10 mouse cellular contexts compared by ENCODE assay signal in the genomic region with DNA sequence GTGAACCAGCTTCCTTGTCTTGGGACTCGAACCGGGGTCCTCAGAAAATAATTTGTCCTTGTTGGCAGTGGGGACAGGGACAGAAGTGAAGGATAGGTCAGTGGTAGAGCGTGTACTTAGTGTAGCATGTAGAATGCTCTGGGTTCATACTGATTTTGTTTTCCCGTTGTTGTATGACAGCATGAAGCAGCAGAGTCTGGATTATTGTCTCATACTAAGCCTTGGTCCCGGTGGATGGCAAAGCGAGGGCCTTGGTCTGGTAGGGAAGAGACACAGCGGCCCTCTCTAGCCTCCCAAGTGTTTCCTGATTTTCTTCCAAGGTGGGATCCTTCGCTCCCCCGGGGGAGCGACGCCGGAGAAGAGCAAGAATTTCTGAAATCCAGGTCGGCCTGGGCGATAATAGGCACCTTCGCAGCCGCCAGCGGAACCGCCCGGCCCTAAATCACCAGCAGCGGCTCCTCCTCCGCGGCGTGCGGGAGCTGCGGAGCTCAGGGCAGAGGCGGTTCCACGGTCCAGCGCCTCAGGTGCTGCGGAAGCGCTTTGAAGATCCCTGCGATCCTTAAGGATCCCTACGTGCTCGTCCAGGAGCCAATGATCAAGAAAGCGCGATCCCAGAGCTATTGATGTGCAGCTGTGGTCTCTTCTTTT. TPM values are rescaled to one million over a fixed set of nuclear protein-coding genes. Genes with fewer than 3 reads are reported as not detected.
DNase-seq lines count a peak whose midpoint lies in the region; ATAC-seq and TF ChIP-seq lines count a peak whose summit lies in the region.
"Had no signal": no experiment of that assay in that cellular context is flagged by ENCODE, and none has a peak within 500 bp of the region (broad histone marks: within the 10 kb centered on the region; RNA-seq: fewer than 3 reads in every experiment).

No protein-coding gene starts in this region.

- no peaks in the 10 kb centered on the region for H3K36me3 ChIP-seq in kidney, adult 2 months (ENCODE audit: control insufficient read depth, insufficient read depth, low read length)
- no peaks in the 10 kb centered on the region for H3K36me3 ChIP-seq in hindbrain, embryonic 11.5 days (ENCODE audit: control insufficient read depth, insufficient read depth, low read length)
- no peaks in the 10 kb centered on the region for H3K36me3 ChIP-seq in midbrain, embryonic 10.5 days

- no peak overlapping the region for H3K4me3 ChIP-seq in kidney, adult 2 months (ENCODE audit: insufficient read depth, low read depth, low read length)
- peak overlapping the region; percentile 28 for H3K4me3 ChIP-seq in hindbrain, embryonic 11.5 days (ENCODE audit: low read depth, low read length)
- H3K4me3 ChIP-seq in midbrain, embryonic 10.5 days: peak overlapping the region; percentile 52
- H3K4me3 ChIP-seq: myocyte had no signal

- no peaks in the 10 kb centered on the region for H3K4me1 ChIP-seq in kidney, adult 2 months (ENCODE audit: control insufficient read depth, insufficient read depth, low read length)
- no peaks in the 10 kb centered on the region for H3K4me1 ChIP-seq in hindbrain, embryonic 11.5 days (replicated peaks; ENCODE audit: control insufficient read depth, insufficient read depth, low read length)
- peaks cover 15% of the 10 kb centered on the region for H3K4me1 ChIP-seq in midbrain, embryonic 10.5 days

- H3K4me2 ChIP-seq in hindbrain, embryonic 11.5 days (replicated peaks; ENCODE audit: low read depth, low read length): peak overlapping the region; percentile 63

- TF ChIP-seq POLR2A in kidney, adult 2 months (IDR thresholded peaks at IDR 0.05; ENCODE audit: low read depth, low read length): no peak

- no peaks in the 10 kb centered on the region for H3K9me3 ChIP-seq in hindbrain, embryonic 11.5 days (ENCODE audit: control insufficient read depth, low read length)
- no peaks in the 10 kb centered on the region for H3K9me3 ChIP-seq in midbrain, embryonic 10.5 days (replicated peaks)

- peak; percentile 17 for DNase-seq in kidney, adult 2 months
- DNase-seq in kidney, postnatal 14 days: no peak
- DNase-seq in cerebellum, postnatal 25 days: peak; percentile 64 to 73
- peak; percentile 52 for DNase-seq in hindbrain, embryonic 11.5 days (ENCODE audit: low spot score)
- peak; percentile 31 for DNase-seq in midbrain, embryonic 10.5 days (ENCODE audit: low spot score)
- DNase-seq in spleen, adult 18-20 months: no peak

- no peak overlapping the region for H3K27ac ChIP-seq in kidney, adult 2 months (ENCODE audit: insufficient read depth, low read depth, low read length)
- H3K27ac ChIP-seq in hindbrain, embryonic 11.5 days (ENCODE audit: low read depth, low read length): no peak overlapping the region
- peak overlapping the region; percentile 52 for H3K27ac ChIP-seq in midbrain, embryonic 10.5 days (replicated peaks)

- no peak for TF ChIP-seq CTCF in kidney, adult 2 months (conservative IDR thresholded peaks at IDR 0.05; ENCODE audit: insufficient read depth, insufficient read length, low read depth, low read length)

- no peak for ATAC-seq in hindbrain, embryonic 11.5 days (ENCODE audit: low FRiP score)
- no peak for ATAC-seq in granulocyte monocyte progenitor cell, adult 5-6 weeks (replicated peaks; ENCODE audit: poor library complexity, severe bottlenecking)
- no peak for ATAC-seq in megakaryocyte-erythroid progenitor cell, adult 5-6 weeks (replicated peaks; ENCODE audit: low FRiP score, low TSS enrichment, poor library complexity, severe bottlenecking)

- 12% methylated on average over 35 of the region's 35 CpGs for WGBS in kidney, adult 2 months
- 9% methylated on average over 35 of the region's 35 CpGs for WGBS in hindbrain, embryonic 11.5 days
- WGBS in midbrain, embryonic 10.5 days: 8% methylated on average over 35 of the region's 35 CpGs

- H3K9ac ChIP-seq in hindbrain, embryonic 11.5 days (ENCODE audit: low read depth, low read length): 0 out of 2 replicates have a peak overlapping the region, but pooled peaks have one; percentile 37

- peaks cover 1% of the 10 kb centered on the region; the same call in 1 of the 2 replicates for H3K27me3 ChIP-seq in kidney, adult 2 months (replicated peaks; ENCODE audit: control insufficient read depth, insufficient read depth, low read length)
- H3K27me3 ChIP-seq in hindbrain, embryonic 11.5 days (ENCODE audit: control insufficient read depth, insufficient read depth, low read length): peaks cover 27% of the 10 kb centered on the region
- H3K27me3 ChIP-seq in midbrain, embryonic 10.5 days (ENCODE audit: low read depth, poor library complexity, severe bottlenecking): peaks cover 83% of the 10 kb centered on the region

RNA-seq across cellular contexts. Expression of a gene that starts 6.1 kb away (rescaled TPM):
- not detected in 2 replicates for polyA plus RNA-seq in kidney, adult 2 months (2012; rRNA removed)
- polyA plus RNA-seq in hindbrain, embryonic 11.5 days (2014; fragmentation: Nextera tagmentation; extraction: Ambion mirVana): 0.19 TPM in 1 of 2 replicates, not detected in the other
- polyA plus RNA-seq in midbrain, embryonic 10.5 days (2016; fragmentation: Nextera tagmentation; extraction: Ambion mirVana): 0.12 TPM in 1 of 2 replicates, not detected in the other
- total RNA-seq in granulocyte monocyte progenitor cell, adult 5-6 weeks (2014; fragmentation: Nextera tagmentation): not detected in 2 replicates
- not detected in 2 replicates for total RNA-seq in granulocyte monocyte progenitor cell, adult 5-6 weeks (2017)
- total RNA-seq in megakaryocyte-erythroid progenitor cell, adult 5-6 weeks (2014; fragmentation: Nextera tagmentation): not detected in 2 replicates
- total RNA-seq in megakaryocyte-erythroid progenitor cell, adult 5-6 weeks (2017): not detected in 2 replicates
- total RNA-seq: adrenal gland, postnatal 36 days had no signal
- polyA plus RNA-seq: myocyte had no signal

RNA-seq across cellular contexts. Expression of a gene that starts 13.5 kb away (rescaled TPM):
- 2.8 and 2.9 TPM in 2 replicates for polyA plus RNA-seq in kidney, adult 2 months (2012; rRNA removed)
- 0.14 TPM in 1 of 2 replicates, not detected in the other for polyA plus RNA-seq in hindbrain, embryonic 11.5 days (2014; fragmentation: Nextera tagmentation; extraction: Ambion mirVana)
- 0.05 TPM in 1 of 2 replicates, not detected in the other for polyA plus RNA-seq in midbrain, embryonic 10.5 days (2016; fragmentation: Nextera tagmentation; extraction: Ambion mirVana)
- total RNA-seq in granulocyte monocyte progenitor cell, adult 5-6 weeks (2014; fragmentation: Nextera tagmentation): not detected in 2 replicates
- not detected in 2 replicates for total RNA-seq in granulocyte monocyte progenitor cell, adult 5-6 weeks (2017)
- total RNA-seq in megakaryocyte-erythroid progenitor cell, adult 5-6 weeks (2014; fragmentation: Nextera tagmentation): not detected in 2 replicates
- not detected in 2 replicates for total RNA-seq in megakaryocyte-erythroid progenitor cell, adult 5-6 weeks (2017)

RNA-seq across cellular contexts. Expression of a gene that starts 44.0 kb away (rescaled TPM):
- polyA plus RNA-seq in kidney, adult 2 months (2012; rRNA removed): 33.2 and 40.8 TPM in 2 replicates
- 35.8 and 41.7 TPM in 2 replicates for polyA plus RNA-seq in hindbrain, embryonic 11.5 days (2014; fragmentation: Nextera tagmentation; extraction: Ambion mirVana)
- 26.9 and 37.6 TPM in 2 replicates for polyA plus RNA-seq in midbrain, embryonic 10.5 days (2016; fragmentation: Nextera tagmentation; extraction: Ambion mirVana)
- 39.3 and 53.0 TPM in 2 replicates for total RNA-seq in granulocyte monocyte progenitor cell, adult 5-6 weeks (2014; fragmentation: Nextera tagmentation)
- 48.2 and 54.3 TPM in 2 replicates for total RNA-seq in granulocyte monocyte progenitor cell, adult 5-6 weeks (2017)
- 7.2 TPM in 2 replicates for total RNA-seq in megakaryocyte-erythroid progenitor cell, adult 5-6 weeks (2014; fragmentation: Nextera tagmentation)
- 8.0 and 10.9 TPM in 2 replicates for total RNA-seq in megakaryocyte-erythroid progenitor cell, adult 5-6 weeks (2017)

Comparison
In these comparisons a context has a peak if more than half of its experiments do, and no peak if none do; other contexts are left out.
1. DNase-seq: peak in kidney, adult 2 months (single experiment), cerebellum, postnatal 25 days (2 of 2), hindbrain, embryonic 11.5 days (single experiment) and midbrain, embryonic 10.5 days (single experiment); none in kidney, postnatal 14 days (single experiment) and spleen, adult 18-20 months (0 of 2).